Mouse (Mus musculus) liver, embryonic 14.5 days (tissue): ENCODE results near the gene Fgr.

Experiments
- CTCF ChIP-seq: IDR thresholded peaks from 2 replicates; pipeline ENCODE4 v1.5.1; 2016; ENCODE audit warnings: antibody characterized with exemption, low read depth, control low read depth
- EP300 ChIP-seq: IDR thresholded peaks from 2 replicates; pipeline ENCODE4 v1.6.1; 2016; ENCODE audit warnings: antibody characterized with exemption, low read depth

GRCm38 (mm10) chr4:133026272-133026671 is 52.4 kb downstream of the Fgr start:
- no peak for TF ChIP-seq CTCF
- TF ChIP-seq EP300: no peak
